Mouse (Mus musculus): ENCODE results near the gene Fry. TPM values are rescaled to one million over a fixed set of nuclear protein-coding genes. Genes with fewer than 3 reads are reported as not detected.

Fry gene
- total and polyA plus RNA-seq, 3 experiments, result 43.8 to 153 (median 117) TPM

- H3K9ac ChIP-seq (ENCODE audit: low read depth, low read length), result no peak overlapping the region
- peaks cover 5% of the 10 kb centered on the region for H3K36me3 ChIP-seq (ENCODE audit: control insufficient read depth, insufficient read depth, low read length)
- WGBS, result 89% methylated on average over 8 of the region's 8 CpGs
- DNase-seq, result no peak
- no peak overlapping the region for H3K27ac ChIP-seq
- peaks cover 10% of the 10 kb centered on the region for H3K79me2 ChIP-seq (replicated peaks; ENCODE audit: control insufficient read depth, insufficient read depth, low read length)
- TF ChIP-seq CTCF (IDR thresholded peaks at IDR 0.05), result no peak
- no peak for TF ChIP-seq EP300 (IDR thresholded peaks at IDR 0.05; ENCODE audit: insufficient read depth, low read depth, low read length)
- no peak for TF ChIP-seq POLR2A (IDR thresholded peaks at IDR 0.05; ENCODE audit: insufficient read depth, low read depth, low read length)
- peaks cover 7% of the 10 kb centered on the region for H3K4me1 ChIP-seq (ENCODE audit: control insufficient read depth, insufficient read depth, low read length)
- no peaks in the 10 kb centered on the region for H3K27me3 ChIP-seq (ENCODE audit: control insufficient read depth, insufficient read depth, low read length)
- no peak overlapping the region for H3K4me3 ChIP-seq
- intact Hi-C loops (cut with DNase I), result no loop called here
These were observed 101.0 kb downstream of the Fry start for GRCm38 (mm10) chr5:150219457-150219856.

- Histone ChIP-seq H3K4me1 (ENCODE audit: control insufficient read depth, insufficient read depth, low read length) (peaks cover 6% of the 10 kb centered on the region), H3K4me3 (no peak overlapping the region), H3K36me3 (ENCODE audit: control insufficient read depth, insufficient read depth, low read length) (no peaks in the 10 kb centered on the region; the same call in 1 of the 2 replicates), H3K27me3 (ENCODE audit: control insufficient read depth, insufficient read depth, low read length) (no peaks in the 10 kb centered on the region), H3K27ac (no peak overlapping the region), H3K79me2 (replicated peaks; ENCODE audit: control insufficient read depth, insufficient read depth, low read length) (peaks cover 10% of the 10 kb centered on the region), H3K9ac (ENCODE audit: low read depth, low read length) (no peak overlapping the region)
- intact Hi-C loops (cut with DNase I), result no loop called here
- peak in 1 of 2 experiments; percentile 38 for DNase-seq
- TF ChIP-seq CTCF (IDR thresholded peaks at IDR 0.05) (peak; percentile 70), EP300 (IDR thresholded peaks at IDR 0.05; ENCODE audit: insufficient read depth, low read depth, low read length) (no peak), POLR2A (IDR thresholded peaks at IDR 0.05; ENCODE audit: insufficient read depth, low read depth, low read length) (no peak)
- 43% methylated on average over 7 of the region's 7 CpGs for WGBS
These were observed 101.9 kb downstream of the Fry start for GRCm38 (mm10) chr5:150220333-150220732.

- TF ChIP-seq EP300 (IDR thresholded peaks at IDR 0.05; ENCODE audit: insufficient read depth, low read depth, low read length) (no peak), POLR2A (IDR thresholded peaks at IDR 0.05; ENCODE audit: insufficient read depth, low read depth, low read length) (no peak), CTCF (IDR thresholded peaks at IDR 0.05) (no peak)
- H3K36me3 ChIP-seq (ENCODE audit: control insufficient read depth, insufficient read depth, low read length), result no peaks in the 10 kb centered on the region; the same call in 1 of the 2 replicates
- peaks cover 1% of the 10 kb centered on the region for H3K4me1 ChIP-seq (ENCODE audit: control insufficient read depth, insufficient read depth, low read length)
- H3K4me3 ChIP-seq, result no peak overlapping the region
- no peak overlapping the region for H3K9ac ChIP-seq (ENCODE audit: low read depth, low read length)
- H3K27me3 ChIP-seq (ENCODE audit: control insufficient read depth, insufficient read depth, low read length), result no peaks in the 10 kb centered on the region
- intact Hi-C loops (cut with DNase I), result no loop called here
- no peak overlapping the region for H3K27ac ChIP-seq
- 88% methylated on average over 6 of the region's 6 CpGs for WGBS
- H3K79me2 ChIP-seq (replicated peaks; ENCODE audit: control insufficient read depth, insufficient read depth, low read length), result peaks cover 10% of the 10 kb centered on the region
- DNase-seq, result no peak
These were observed 103.4 kb downstream of the Fry start for GRCm38 (mm10) chr5:150221806-150222205.

GRCm38 (mm10) chr5:150223546-150224239, 105.2 kb downstream of the Fry start:
- no peak overlapping the region for H3K9ac ChIP-seq (ENCODE audit: low read depth, low read length)
- peak overlapping the region; percentile 12; the same call in 1 of the 2 replicates for H3K27ac ChIP-seq
- H3K36me3 ChIP-seq (ENCODE audit: control insufficient read depth, insufficient read depth, low read length), result peaks cover 3% of the 10 kb centered on the region; the same call in 1 of the 2 replicates
- no peak for DNase-seq
- WGBS, result 72% methylated on average over 10 of the region's 10 CpGs
- no peak overlapping the region for H3K4me3 ChIP-seq
- no peaks in the 10 kb centered on the region for H3K27me3 ChIP-seq (ENCODE audit: control insufficient read depth, insufficient read depth, low read length)
- TF ChIP-seq CTCF (IDR thresholded peaks at IDR 0.05), result no peak
- no peak for TF ChIP-seq EP300 (IDR thresholded peaks at IDR 0.05; ENCODE audit: insufficient read depth, low read depth, low read length)
- no peak for TF ChIP-seq POLR2A (IDR thresholded peaks at IDR 0.05; ENCODE audit: insufficient read depth, low read depth, low read length)
- intact Hi-C loops (cut with DNase I), result no loop called here
- peaks cover 1% of the 10 kb centered on the region for H3K4me1 ChIP-seq (ENCODE audit: control insufficient read depth, insufficient read depth, low read length)
- peaks cover 4% of the 10 kb centered on the region; the same call in 1 of the 2 replicates for H3K79me2 ChIP-seq (replicated peaks; ENCODE audit: control insufficient read depth, insufficient read depth, low read length)

GRCm38 (mm10) chr5:150229086-150229485, 110.6 kb downstream of the Fry start:
- no peaks in the 10 kb centered on the region for H3K27me3 ChIP-seq (ENCODE audit: control insufficient read depth, insufficient read depth, low read length)
- TF ChIP-seq EP300 (IDR thresholded peaks at IDR 0.05; ENCODE audit: insufficient read depth, low read depth, low read length) (no peak), CTCF (IDR thresholded peaks at IDR 0.05) (no peak), POLR2A (IDR thresholded peaks at IDR 0.05; ENCODE audit: insufficient read depth, low read depth, low read length) (no peak)
- H3K4me1 ChIP-seq (ENCODE audit: control insufficient read depth, insufficient read depth, low read length), result peaks cover 3% of the 10 kb centered on the region
- H3K4me3 ChIP-seq, result no peak overlapping the region
- intact Hi-C loops (cut with DNase I), result no loop called here
- peaks cover 3% of the 10 kb centered on the region; the same call in 1 of the 2 replicates for H3K36me3 ChIP-seq (ENCODE audit: control insufficient read depth, insufficient read depth, low read length)
- 72% methylated on average over 5 of the region's 5 CpGs for WGBS
- no peak overlapping the region for H3K9ac ChIP-seq (ENCODE audit: low read depth, low read length)
- no peaks in the 10 kb centered on the region for H3K79me2 ChIP-seq (replicated peaks; ENCODE audit: control insufficient read depth, insufficient read depth, low read length)
- DNase-seq, result no peak
- H3K27ac ChIP-seq, result no peak overlapping the region

- no peak overlapping the region for H3K9ac ChIP-seq (ENCODE audit: low read depth, low read length)
- H3K27ac ChIP-seq, result no peak overlapping the region
- TF ChIP-seq EP300 (IDR thresholded peaks at IDR 0.05; ENCODE audit: insufficient read depth, low read depth, low read length) (no peak), CTCF (IDR thresholded peaks at IDR 0.05) (peak; percentile 50), POLR2A (IDR thresholded peaks at IDR 0.05; ENCODE audit: insufficient read depth, low read depth, low read length) (no peak)
- no peak for DNase-seq
- peaks cover 3% of the 10 kb centered on the region for H3K4me1 ChIP-seq (ENCODE audit: control insufficient read depth, insufficient read depth, low read length)
- H3K4me3 ChIP-seq, result no peak overlapping the region
- intact Hi-C loops (cut with DNase I), result loop anchor here (5.0 kb wide), 3 partner anchors 63 to 198 kb away; no protein-coding TSS in a partner anchor
- H3K27me3 ChIP-seq (ENCODE audit: control insufficient read depth, insufficient read depth, low read length), result no peaks in the 10 kb centered on the region
- peaks cover 3% of the 10 kb centered on the region; the same call in 1 of the 2 replicates for H3K36me3 ChIP-seq (ENCODE audit: control insufficient read depth, insufficient read depth, low read length)
- 93% methylated on average over 4 of the region's 4 CpGs for WGBS
- no peaks in the 10 kb centered on the region for H3K79me2 ChIP-seq (replicated peaks; ENCODE audit: control insufficient read depth, insufficient read depth, low read length)
These were observed 111.3 kb downstream of the Fry start for GRCm38 (mm10) chr5:150229776-150230175.
